In genomic region chr15:75055985-75056384, GRCm38 (mm10) we compare ENCODE assay signal across 23 mouse cellular contexts. TPM values are rescaled to one million over a fixed set of nuclear protein-coding genes. Genes with fewer than 3 reads are reported as not detected.
"Had no signal": no experiment of that assay in that cellular context is flagged by ENCODE, and none has a peak within 500 bp of the region (broad histone marks: within the 10 kb centered on the region; RNA-seq: fewer than 3 reads in every experiment).

No protein-coding gene starts in this region.

- DNase-seq: gastrocnemius, postnatal 14 days; gastrocnemius, postnatal 36 days; heart, postnatal 10 days; kidney, adult 11 months; kidney, adult 9 months; kidney, postnatal 10 days; kidney, postnatal 25 days; kidney, postnatal 4 days; layer of hippocampus, adult 9-11 months; liver; liver, embryonic 13.5 days; liver, postnatal 0 days had no signal

- H3K9ac ChIP-seq: hindbrain, embryonic 13.5 days; hindbrain, embryonic 15.5 days; limb, embryonic 12.5 days; liver, embryonic 13.5 days; liver, embryonic 15.5 days; liver, postnatal 0 days had no signal

- H3K4me1 ChIP-seq: hindbrain, embryonic 13.5 days; hindbrain, embryonic 15.5 days; limb, embryonic 10.5 days; limb, embryonic 12.5 days; liver, embryonic 13.5 days; liver, embryonic 15.5 days had no signal

- H3K27ac ChIP-seq: hindbrain, embryonic 13.5 days; hindbrain, embryonic 15.5 days; hindbrain, postnatal 0 days; left cerebral cortex, adult 2 months; limb, embryonic 10.5 days; limb, embryonic 12.5 days; liver, embryonic 13.5 days; liver, embryonic 15.5 days had no signal

- H3K4me3 ChIP-seq: hindbrain, embryonic 13.5 days; hindbrain, embryonic 15.5 days; left cerebral cortex, adult 2 months; limb, embryonic 10.5 days; limb, embryonic 12.5 days; liver, embryonic 13.5 days; liver, embryonic 15.5 days had no signal

- H3K27me3 ChIP-seq: hindbrain, embryonic 13.5 days; hindbrain, embryonic 15.5 days; limb, embryonic 12.5 days; liver, embryonic 13.5 days; liver, embryonic 15.5 days had no signal

- H3K36me3 ChIP-seq: hindbrain, embryonic 13.5 days; hindbrain, embryonic 15.5 days; limb, embryonic 10.5 days; limb, embryonic 12.5 days; liver, embryonic 13.5 days; liver, embryonic 15.5 days had no signal

RNA-seq across cellular contexts. Expression of gene Ly6c1, which starts 7.4 kb away (rescaled TPM):
- total RNA-seq: hematopoietic stem cell, adult 5-6 weeks had no signal
- polyA plus RNA-seq: liver, embryonic 11.5 days had no signal

RNA-seq across cellular contexts. Expression of gene Ly6c2, which starts 55.8 kb away (rescaled TPM):
- total RNA-seq: hindbrain, postnatal 0 days had no signal
- polyA plus RNA-seq: heart, embryonic 11.5 days; hindbrain, embryonic 11.5 days; hindbrain, embryonic 13.5 days; limb, embryonic 10.5 days; limb, embryonic 12.5 days had no signal

RNA-seq across cellular contexts. Expression of gene Ly6a, which starts 58.2 kb away (rescaled TPM):
- polyA plus RNA-seq: heart, embryonic 11.5 days; hindbrain, embryonic 13.5 days had no signal
